ENCODE assay signal across 7 mouse cellular contexts in the genomic region with DNA sequence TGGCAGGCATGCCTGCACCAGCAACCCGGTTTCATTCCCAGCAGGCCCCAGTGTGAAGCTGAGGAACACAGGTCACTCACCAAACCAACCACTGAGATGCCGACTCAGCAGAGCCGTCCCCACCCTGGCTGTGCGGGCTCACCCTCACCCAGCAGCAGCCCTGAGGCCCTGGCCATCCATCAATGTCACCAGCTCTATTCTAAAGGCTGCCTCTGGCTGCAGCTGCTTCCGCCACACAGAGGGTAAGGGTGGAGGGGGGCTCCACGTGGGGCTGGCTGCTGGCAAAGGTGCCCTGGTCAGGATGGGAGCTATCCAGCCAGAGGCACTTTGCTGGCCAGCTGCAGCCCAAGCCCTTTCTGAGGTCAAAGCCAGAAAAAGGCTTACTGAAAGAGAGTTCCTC.
DNase-seq lines count a peak whose midpoint lies in the region; ATAC-seq lines count a peak whose summit lies in the region.

No protein-coding gene starts in this region.

- peak; percentile 25 for DNase-seq in urinary bladder, postnatal 14 days (ENCODE audit: low spot score)
- no peak for DNase-seq in urinary bladder, postnatal 10 days (ENCODE audit: low spot score)
- peak; percentile 64 to 72 for DNase-seq in kidney, postnatal 4 days
- no peak for DNase-seq in layer of hippocampus, postnatal 25 days (ENCODE audit: extremely low spot score in 1 of 2, low spot score in 1 of 2)
- no peak for DNase-seq in urinary bladder, postnatal 4 days (ENCODE audit: low spot score in 2 of 2)
- no peak for DNase-seq in cerebellum, adult 18-20 months

- ATAC-seq in hematopoietic stem cell, adult 5-6 weeks (replicated peaks in 1 of 2; ENCODE audit: insufficient read depth in 1 of 2, low FRiP score in 2 of 2, low TSS enrichment in 1 of 2, low read depth in 1 of 2, poor library complexity in 2 of 2, severe bottlenecking in 2 of 2): peak; percentile 92 to 93

Comparison
In these comparisons a context has a peak if more than half of its experiments do, and no peak if none do; other contexts are left out.
1. DNase-seq: peak in urinary bladder, postnatal 14 days (single experiment) and kidney, postnatal 4 days (2 of 2); none in urinary bladder, postnatal 10 days (single experiment), layer of hippocampus, postnatal 25 days (0 of 2), urinary bladder, postnatal 4 days (0 of 2) and cerebellum, adult 18-20 months (0 of 2).